Mouse (Mus musculus): ENCODE data around the gene Tes3-ps. TPM values are rescaled to one million over a fixed set of nuclear protein-coding genes. Genes with fewer than 3 reads are reported as not detected.

The Tes3-ps gene
- total RNA-seq (2014; rRNA removed; ENCODE audit: low replicate concordance) (0.04 and 0.27 TPM in 2 replicates), polyA plus RNA-seq (2015; fragmentation: Nextera tagmentation; extraction: Ambion mirVana) (0.70 and 0.72 TPM in 2 replicates)

DNA sequence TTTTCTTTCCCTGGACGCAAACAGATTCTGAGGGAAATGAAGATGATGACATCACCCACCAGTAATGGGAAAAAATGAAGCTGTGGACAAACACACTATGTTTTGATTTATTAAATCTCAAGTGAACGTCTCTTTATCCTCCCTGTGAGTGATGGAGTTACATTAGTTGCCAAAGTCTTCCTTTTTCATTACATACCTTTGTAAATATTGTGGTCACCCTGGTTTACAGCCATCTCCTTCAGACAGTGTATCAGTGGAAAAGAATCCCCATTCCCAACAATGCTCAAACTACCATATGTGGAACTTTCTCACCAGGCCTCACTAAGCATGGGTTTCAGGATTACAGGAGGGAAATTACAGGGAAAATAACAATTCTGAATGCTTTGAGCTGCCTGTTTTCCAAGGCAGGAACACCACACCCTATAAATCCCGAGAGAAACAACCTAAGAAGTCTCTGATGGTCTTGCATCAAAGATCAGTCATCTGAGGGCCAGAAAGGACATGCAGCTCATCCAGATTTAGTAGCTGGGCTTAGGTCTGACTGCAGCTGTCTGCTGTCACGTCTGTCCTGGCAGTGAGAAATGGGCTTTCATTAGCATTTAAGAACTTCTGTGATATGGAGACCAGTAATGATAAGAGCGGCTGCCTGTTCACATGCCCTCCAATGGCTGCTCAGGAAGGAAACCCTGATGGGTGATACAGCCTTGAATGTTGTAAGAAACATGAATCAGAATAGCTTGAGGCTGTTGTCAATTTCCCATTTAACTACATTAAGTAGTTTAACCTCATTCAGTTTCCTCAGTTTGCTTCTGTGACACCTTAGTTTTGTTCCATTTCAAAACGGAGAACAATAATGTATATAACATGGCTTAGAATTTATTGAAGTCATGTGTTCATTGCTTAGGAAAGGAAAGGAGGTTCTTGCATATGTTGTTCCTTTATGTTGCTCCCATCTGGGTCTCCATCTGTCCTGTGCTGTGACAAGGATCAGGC is at the start of gene Tes3-ps:
TSS of gene Tes3-ps (plus strand) at position 943 of the 993 bp plus-strand sequence.
- Histone ChIP-seq H3K36me3 (replicated peaks; ENCODE audit: control insufficient read depth, insufficient read depth, low read length) (no peaks in the 10 kb centered on the region), H3K9me3 (replicated peaks; ENCODE audit: control insufficient read depth, low read length) (no peaks in the 10 kb centered on the region), H3K4me3 (ENCODE audit: low read depth, low read length) (no peak within 1 kb of the TSS)

DNA sequence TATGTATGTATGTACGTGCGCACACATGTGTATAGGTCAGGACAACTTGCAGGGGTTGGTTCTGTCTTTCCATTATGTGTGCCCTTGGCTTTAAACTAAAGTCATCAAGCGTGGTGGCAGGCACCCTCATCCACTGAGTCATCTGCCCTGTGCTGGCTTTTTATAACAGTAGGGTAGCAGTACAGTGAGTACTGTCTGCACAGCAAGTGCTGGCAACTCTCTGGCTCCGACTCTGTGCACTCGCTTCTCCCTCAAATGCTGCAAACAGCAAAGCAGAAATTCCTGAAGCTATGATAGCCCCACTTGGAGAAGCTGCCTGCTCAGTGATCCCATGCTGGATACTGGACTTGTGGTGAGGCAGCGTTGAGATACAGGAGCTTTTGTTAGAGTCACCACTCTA is 48.7 kb upstream of the Tes3-ps start:
- TF ChIP-seq EP300 (IDR thresholded peaks at IDR 0.05; ENCODE audit: low read depth): no peak
- TF ChIP-seq CTCF (IDR thresholded peaks at IDR 0.05; ENCODE audit: low read depth): no peak
- Histone ChIP-seq H3K4me2 (ENCODE audit: low read depth, low read length) (no peak overlapping the region), H3K36me3 (replicated peaks; ENCODE audit: control insufficient read depth, insufficient read depth, low read length) (peaks cover 33% of the 10 kb centered on the region), H3K27ac (ENCODE audit: low read depth) (no peak overlapping the region), H3K4me3 (ENCODE audit: low read depth, low read length) (no peak overlapping the region), H3K9me3 (replicated peaks; ENCODE audit: control insufficient read depth, low read length) (no peaks in the 10 kb centered on the region), H3K4me1 (ENCODE audit: control insufficient read depth, insufficient read depth) (no peaks in the 10 kb centered on the region), H3K9ac (replicated peaks; ENCODE audit: low read depth, low read length) (no peak overlapping the region), H3K27me3 (ENCODE audit: control insufficient read depth, insufficient read depth, low read length) (no peaks in the 10 kb centered on the region)
- ATAC-seq (ENCODE audit: insufficient read depth, low read depth) (no peak), DNase-seq (ENCODE audit: low spot score) (no peak)
- WGBS: 82% methylated on average over 6 of the region's 6 CpGs

More for the DNA sequence above, at the start of gene Tes3-ps:
- Histone ChIP-seq H3K27ac (ENCODE audit: low read depth) (peak within 1 kb of the TSS; percentile 16; the same call in 1 of the 2 replicates), H3K9ac (replicated peaks; ENCODE audit: low read depth, low read length) (no peak within 1 kb of the TSS), H3K27me3 (ENCODE audit: control insufficient read depth, insufficient read depth, low read length) (no peaks in the 10 kb centered on the region), H3K4me2 (ENCODE audit: low read depth, low read length) (no peak within 1 kb of the TSS), H3K4me1 (ENCODE audit: control insufficient read depth, insufficient read depth) (peaks cover 13% of the 10 kb centered on the region)
- ATAC-seq (ENCODE audit: insufficient read depth, low read depth) (no peak), DNase-seq (ENCODE audit: low spot score) (no peak)
- 37% methylated on average over 6 of the region's 6 CpGs for WGBS
- TF ChIP-seq EP300 (IDR thresholded peaks at IDR 0.05; ENCODE audit: low read depth) (no peak), CTCF (IDR thresholded peaks at IDR 0.05; ENCODE audit: low read depth) (no peak)

DNA sequence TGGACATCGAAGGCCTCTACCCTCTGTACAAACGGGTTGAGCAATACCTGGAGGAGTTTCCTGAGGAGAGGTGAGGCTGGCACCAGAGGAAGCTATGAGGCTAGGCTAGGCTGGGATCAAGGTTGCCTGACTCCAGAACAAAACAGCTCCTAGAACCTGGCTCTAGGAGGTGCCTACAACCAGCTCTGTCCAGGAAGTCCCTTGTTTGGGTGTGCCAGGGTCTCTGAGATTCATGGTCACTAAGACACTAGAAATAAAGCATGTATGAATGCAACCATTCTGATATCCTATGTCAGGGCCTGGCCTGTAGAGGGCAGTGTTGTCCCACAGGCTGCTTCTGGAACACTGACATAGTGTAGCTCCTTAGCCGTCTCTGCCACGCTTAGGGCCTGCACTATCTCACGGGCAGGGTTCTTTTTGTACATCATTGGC is 43.8 kb upstream of the Tes3-ps start:
- no peak for TF ChIP-seq EP300 (IDR thresholded peaks at IDR 0.05; ENCODE audit: low read depth)
- TF ChIP-seq CTCF (IDR thresholded peaks at IDR 0.05; ENCODE audit: low read depth): peak; percentile 99
- Histone ChIP-seq H3K4me2 (ENCODE audit: low read depth, low read length) (no peak overlapping the region), H3K36me3 (replicated peaks; ENCODE audit: control insufficient read depth, insufficient read depth, low read length) (peaks cover 41% of the 10 kb centered on the region), H3K4me3 (ENCODE audit: low read depth, low read length) (no peak overlapping the region), H3K9me3 (replicated peaks; ENCODE audit: control insufficient read depth, low read length) (no peaks in the 10 kb centered on the region), H3K4me1 (ENCODE audit: control insufficient read depth, insufficient read depth) (no peaks in the 10 kb centered on the region), H3K9ac (replicated peaks; ENCODE audit: low read depth, low read length) (no peak overlapping the region), H3K27ac (ENCODE audit: low read depth) (no peak overlapping the region), H3K27me3 (ENCODE audit: control insufficient read depth, insufficient read depth, low read length) (no peaks in the 10 kb centered on the region)
- ATAC-seq (ENCODE audit: insufficient read depth, low read depth): peak; percentile 82
- WGBS: 26% methylated on average over 5 of the region's 5 CpGs
- DNase-seq (ENCODE audit: low spot score): peak; percentile 70

DNA sequence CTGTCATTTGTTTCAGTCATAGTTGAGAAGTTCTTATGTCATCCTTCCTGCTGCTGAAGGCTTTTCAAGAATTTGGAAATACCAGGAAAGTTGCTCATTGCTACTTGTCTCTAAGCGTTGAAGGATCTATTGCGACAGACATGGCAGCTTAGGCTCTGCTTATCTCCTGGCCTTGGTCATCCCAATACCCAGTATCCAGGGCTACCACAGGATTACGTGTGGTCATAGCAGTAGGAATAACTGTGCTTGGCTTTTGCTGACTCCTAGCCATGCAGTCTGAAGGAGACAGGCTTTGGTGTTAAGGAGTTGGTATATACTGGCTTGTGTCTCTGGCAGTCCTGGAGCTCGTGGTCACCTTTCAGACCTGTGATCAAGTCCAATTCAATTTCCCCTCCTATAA is 32.8 kb upstream of the Tes3-ps start:
- H3K27ac ChIP-seq (ENCODE audit: low read depth): peak overlapping the region; percentile 56
- H3K4me2 ChIP-seq (ENCODE audit: low read depth, low read length): no peak overlapping the region
- no peak overlapping the region for H3K9ac ChIP-seq (replicated peaks; ENCODE audit: low read depth, low read length)
- H3K9me3 ChIP-seq (replicated peaks; ENCODE audit: control insufficient read depth, low read length): no peaks in the 10 kb centered on the region
- no peak overlapping the region for H3K4me3 ChIP-seq (ENCODE audit: low read depth, low read length)
- H3K4me1 ChIP-seq (ENCODE audit: control insufficient read depth, insufficient read depth): no peaks in the 10 kb centered on the region
- peaks cover 53% of the 10 kb centered on the region for H3K36me3 ChIP-seq (replicated peaks; ENCODE audit: control insufficient read depth, insufficient read depth, low read length)
- DNase-seq (ENCODE audit: low spot score) (no peak), ATAC-seq (ENCODE audit: insufficient read depth, low read depth) (no peak; the same call in 1 of the 2 replicates)
- WGBS: 74% methylated on average over 4 of the region's 4 CpGs
- no peaks in the 10 kb centered on the region for H3K27me3 ChIP-seq (ENCODE audit: control insufficient read depth, insufficient read depth, low read length)
- TF ChIP-seq EP300 (IDR thresholded peaks at IDR 0.05; ENCODE audit: low read depth): no peak

DNA sequence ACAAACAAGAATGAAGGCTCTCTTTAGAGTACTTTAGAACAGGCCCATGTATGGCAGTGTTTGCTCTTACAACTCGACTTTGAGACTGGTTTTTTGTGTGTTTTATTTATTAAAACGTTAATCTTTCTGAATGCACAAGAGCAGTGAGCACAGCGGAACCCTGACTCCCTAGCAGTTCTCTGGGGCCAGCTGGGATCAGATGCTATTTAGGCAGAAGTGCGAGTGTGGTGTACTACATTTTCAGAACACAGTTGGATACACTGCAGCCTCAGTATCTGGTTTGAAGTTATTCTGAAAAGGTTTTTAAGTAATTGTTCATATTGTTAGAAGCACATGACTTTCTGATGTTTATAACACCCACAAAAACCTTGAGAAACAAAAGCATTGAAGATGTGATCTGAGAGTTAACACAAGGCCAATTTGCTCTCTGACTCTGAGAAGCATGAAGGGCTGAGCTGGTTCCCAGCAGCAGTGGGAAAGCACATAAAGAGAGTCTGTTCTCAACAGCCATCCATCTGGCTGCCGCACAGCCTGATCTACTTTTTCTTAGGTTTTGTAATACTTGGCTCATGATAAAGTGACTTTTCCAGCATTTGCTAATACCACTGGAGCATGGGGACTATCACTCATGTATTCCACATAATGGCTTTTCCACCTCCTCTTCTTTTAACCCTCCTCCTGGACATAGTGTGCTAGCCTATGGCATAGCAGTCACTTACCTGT is 32.3 kb upstream of the Tes3-ps start:
- Histone ChIP-seq H3K4me2 (ENCODE audit: low read depth, low read length) (no peak overlapping the region), H3K27ac (ENCODE audit: low read depth) (peak overlapping the region; percentile 56), H3K9me3 (replicated peaks; ENCODE audit: control insufficient read depth, low read length) (no peaks in the 10 kb centered on the region), H3K4me3 (ENCODE audit: low read depth, low read length) (no peak overlapping the region), H3K9ac (replicated peaks; ENCODE audit: low read depth, low read length) (no peak overlapping the region), H3K4me1 (ENCODE audit: control insufficient read depth, insufficient read depth) (no peaks in the 10 kb centered on the region), H3K27me3 (ENCODE audit: control insufficient read depth, insufficient read depth, low read length) (no peaks in the 10 kb centered on the region), H3K36me3 (replicated peaks; ENCODE audit: control insufficient read depth, insufficient read depth, low read length) (peaks cover 58% of the 10 kb centered on the region)
- 75% methylated on average over 5 of the region's 5 CpGs for WGBS
- TF ChIP-seq EP300 (IDR thresholded peaks at IDR 0.05; ENCODE audit: low read depth): no peak
- TF ChIP-seq CTCF (IDR thresholded peaks at IDR 0.05; ENCODE audit: low read depth): no peak
- DNase-seq (ENCODE audit: low spot score): no peak
- no peak for ATAC-seq (ENCODE audit: insufficient read depth, low read depth)

All from heart, postnatal 0 days (tissue).